Mouse (Mus musculus): Measurements from ENCODE around the gene Gjc1. TPM values are rescaled to one million over a fixed set of nuclear protein-coding genes. Genes with fewer than 3 reads are reported as not detected.

Gene Gjc1
- polyA plus RNA-seq, 1 experiment from 2014 or later, result 37.0 TPM

DNA sequence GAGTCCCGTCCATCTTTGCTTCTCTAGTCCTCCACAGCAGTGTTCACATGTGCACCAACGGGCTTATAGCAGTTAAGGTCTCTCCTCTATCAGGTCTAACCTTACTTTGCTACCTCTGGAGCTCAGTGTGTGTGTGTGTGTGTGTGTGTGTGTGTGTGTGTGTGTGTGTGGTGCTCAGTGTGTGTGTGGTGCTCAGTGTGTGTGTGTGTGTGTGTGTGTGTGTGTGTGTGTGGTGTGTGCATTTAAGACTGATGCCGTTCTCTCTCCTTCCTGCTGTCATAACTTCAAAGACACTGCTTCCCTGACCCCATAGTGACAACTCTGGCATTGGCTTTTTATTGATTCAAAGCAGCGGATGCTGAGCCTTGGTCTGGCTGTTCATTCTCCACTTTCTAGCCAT is 16.0 kb upstream of the Gjc1 start, which contains the start of gene Higd1b:
Gene Higd1b (plus strand): TSS at position 301 of the 400 bp plus-strand sequence.
- Histone ChIP-seq H3K27ac (ENCODE audit: low read length) (peak within 1 kb of the TSS; percentile 49), H3K36me3 (ENCODE audit: insufficient read depth, low read length) (peaks cover 8% of the 10 kb centered on the region; the same call in 1 of the 2 replicates), H3K4me3 (ENCODE audit: low read depth, low read length) (no peak within 1 kb of the TSS), H3K9me3 (ENCODE audit: low read length) (no peaks in the 10 kb centered on the region), H3K27me3 (replicated peaks; ENCODE audit: insufficient read depth, low read length) (no peaks in the 10 kb centered on the region), H3K9ac (replicated peaks; ENCODE audit: low read depth) (no peak within 1 kb of the TSS; the same call in 1 of the 2 replicates), H3K4me1 (ENCODE audit: insufficient read depth, low read depth, low read length) (no peaks in the 10 kb centered on the region), H3K4me2 (replicated peaks; ENCODE audit: low read depth, low read length) (0 out of 2 replicates have a peak within 1 kb of the TSS, but pooled peaks have one; percentile 3)
- ATAC-seq (0 out of 2 replicates have a peak, but pooled peaks have one; percentile 3), DNase-seq (ENCODE audit: low spot score) (peak; percentile 29)
- 54% methylated on average over 4 of the region's 4 CpGs for WGBS
- TF ChIP-seq CTCF (IDR thresholded peaks at IDR 0.05), result no peak
- TF ChIP-seq EP300 (IDR thresholded peaks at IDR 0.05), result no peak

DNA sequence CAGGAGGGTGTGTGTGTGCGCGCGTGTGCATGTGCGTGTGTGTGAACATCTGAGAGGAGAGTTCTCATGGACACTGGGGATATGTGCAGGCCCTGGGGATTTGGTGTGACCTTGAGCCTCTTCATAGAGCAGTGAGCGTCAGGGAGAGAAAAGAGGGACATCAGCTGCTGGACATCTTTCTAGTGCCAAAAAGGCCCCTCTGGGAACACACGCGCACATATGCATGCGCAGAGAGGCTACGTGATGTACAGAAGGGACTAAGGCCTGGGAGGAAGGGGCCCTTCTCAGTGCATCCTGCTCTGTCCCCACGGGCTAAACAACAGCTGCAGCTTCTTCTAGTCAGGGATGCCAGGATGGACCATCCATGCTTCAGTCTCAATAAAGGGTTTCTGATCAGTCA is 14.7 kb upstream of the Gjc1 start:
- Histone ChIP-seq H3K4me2 (replicated peaks; ENCODE audit: low read depth, low read length) (no peak overlapping the region), H3K9ac (replicated peaks; ENCODE audit: low read depth) (no peak overlapping the region), H3K4me3 (ENCODE audit: low read depth, low read length) (no peak overlapping the region), H3K27ac (ENCODE audit: low read length) (0 out of 2 replicates have a peak overlapping the region, but pooled peaks have one; percentile 3), H3K9me3 (ENCODE audit: low read length) (no peaks in the 10 kb centered on the region), H3K4me1 (ENCODE audit: insufficient read depth, low read depth, low read length) (no peaks in the 10 kb centered on the region), H3K36me3 (ENCODE audit: insufficient read depth, low read length) (peaks cover 8% of the 10 kb centered on the region; the same call in 1 of the 2 replicates), H3K27me3 (replicated peaks; ENCODE audit: insufficient read depth, low read length) (no peaks in the 10 kb centered on the region)
- no peak for TF ChIP-seq CTCF (IDR thresholded peaks at IDR 0.05)
- TF ChIP-seq EP300 (IDR thresholded peaks at IDR 0.05), result no peak
- ATAC-seq (peak; percentile 59), DNase-seq (ENCODE audit: low spot score) (peak; percentile 22)
- 72% methylated on average over 10 of the region's 10 CpGs for WGBS

DNA sequence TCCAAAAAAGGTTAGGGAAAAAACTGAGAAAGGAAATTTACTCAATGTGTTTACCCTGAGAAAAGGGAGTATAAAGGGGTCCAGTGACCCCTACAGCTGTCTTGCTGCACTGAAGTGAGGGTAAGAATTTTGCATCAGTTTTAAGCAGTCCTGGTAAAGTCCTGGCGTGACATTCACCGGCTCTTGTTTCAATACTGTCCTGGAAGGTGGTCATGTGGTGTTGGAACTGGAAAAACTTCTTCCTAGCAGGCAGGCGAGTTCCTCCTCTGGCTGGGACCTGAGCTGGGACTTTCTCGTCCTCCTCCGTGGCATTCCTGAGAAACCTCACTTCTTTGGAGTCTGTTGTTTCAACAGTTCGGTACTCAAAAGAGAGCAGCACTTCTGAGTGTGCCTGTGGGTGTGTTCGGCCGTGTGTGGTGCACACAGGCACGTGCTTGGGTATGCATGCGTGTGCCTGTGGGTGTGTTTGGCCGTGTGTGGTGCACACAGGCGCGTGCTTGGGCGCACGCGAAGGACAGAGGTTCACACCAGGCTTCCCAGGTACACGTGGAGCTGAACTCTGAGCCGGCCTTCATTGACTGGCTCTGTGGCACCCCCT is 13.3 kb upstream of the Gjc1 start:
- peak; percentile 52 for ATAC-seq
- H3K4me2 ChIP-seq (replicated peaks; ENCODE audit: low read depth, low read length), result 0 out of 2 replicates have a peak overlapping the region, but pooled peaks have one; percentile 5

DNA sequence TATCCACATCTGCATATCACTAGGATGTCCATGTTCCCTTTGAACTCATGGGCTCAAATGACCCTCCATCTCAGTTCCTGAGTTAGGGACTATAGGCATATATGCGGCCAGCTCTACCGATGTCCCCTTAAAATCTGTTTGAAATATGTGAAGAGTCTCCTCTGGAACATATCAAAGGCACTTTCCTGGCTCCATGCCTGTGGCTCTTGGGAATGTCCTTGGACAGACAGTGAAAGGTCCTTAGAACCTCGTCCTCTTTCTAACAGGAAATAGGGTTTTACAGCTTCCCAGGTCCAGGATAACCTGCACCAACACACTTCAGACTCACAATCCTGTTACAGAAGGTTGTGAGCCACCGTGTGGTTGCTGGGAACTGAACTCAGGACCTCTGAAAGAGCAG is 10.8 kb upstream of the Gjc1 start:
- H3K27ac ChIP-seq (ENCODE audit: low read length), result no peak overlapping the region
- H3K27me3 ChIP-seq (replicated peaks; ENCODE audit: insufficient read depth, low read length), result no peaks in the 10 kb centered on the region
- H3K36me3 ChIP-seq (ENCODE audit: insufficient read depth, low read length), result no peaks in the 10 kb centered on the region
- 49% methylated on average over 4 of the region's 4 CpGs for WGBS
- no peaks in the 10 kb centered on the region for H3K9me3 ChIP-seq (ENCODE audit: low read length)
- no peak for TF ChIP-seq CTCF (IDR thresholded peaks at IDR 0.05)
- no peak for TF ChIP-seq EP300 (IDR thresholded peaks at IDR 0.05)
- DNase-seq (ENCODE audit: low spot score) (no peak), ATAC-seq (no peak)
- no peak overlapping the region for H3K9ac ChIP-seq (replicated peaks; ENCODE audit: low read depth)
- no peaks in the 10 kb centered on the region for H3K4me1 ChIP-seq (ENCODE audit: insufficient read depth, low read depth, low read length)
- H3K4me3 ChIP-seq (ENCODE audit: low read depth, low read length), result no peak overlapping the region
- no peak overlapping the region for H3K4me2 ChIP-seq (replicated peaks; ENCODE audit: low read depth, low read length)

More for the DNA sequence above, 13.3 kb upstream of the Gjc1 start:
- DNase-seq (ENCODE audit: low spot score), result peak; percentile 42
- WGBS, result 49% methylated on average over 18 of the region's 18 CpGs
- no peaks in the 10 kb centered on the region for H3K9me3 ChIP-seq (ENCODE audit: low read length)
- no peaks in the 10 kb centered on the region for H3K4me1 ChIP-seq (ENCODE audit: insufficient read depth, low read depth, low read length)
- no peaks in the 10 kb centered on the region for H3K36me3 ChIP-seq (ENCODE audit: insufficient read depth, low read length)
- H3K9ac ChIP-seq (replicated peaks; ENCODE audit: low read depth), result no peak overlapping the region
- TF ChIP-seq EP300 (IDR thresholded peaks at IDR 0.05) (no peak), CTCF (IDR thresholded peaks at IDR 0.05) (no peak; the same call in 1 of the 2 replicates)
- no peaks in the 10 kb centered on the region for H3K27me3 ChIP-seq (replicated peaks; ENCODE audit: insufficient read depth, low read length)
- no peak overlapping the region for H3K4me3 ChIP-seq (ENCODE audit: low read depth, low read length)
- H3K27ac ChIP-seq (ENCODE audit: low read length), result 0 out of 2 replicates have a peak overlapping the region, but pooled peaks have one; percentile 14

DNA sequence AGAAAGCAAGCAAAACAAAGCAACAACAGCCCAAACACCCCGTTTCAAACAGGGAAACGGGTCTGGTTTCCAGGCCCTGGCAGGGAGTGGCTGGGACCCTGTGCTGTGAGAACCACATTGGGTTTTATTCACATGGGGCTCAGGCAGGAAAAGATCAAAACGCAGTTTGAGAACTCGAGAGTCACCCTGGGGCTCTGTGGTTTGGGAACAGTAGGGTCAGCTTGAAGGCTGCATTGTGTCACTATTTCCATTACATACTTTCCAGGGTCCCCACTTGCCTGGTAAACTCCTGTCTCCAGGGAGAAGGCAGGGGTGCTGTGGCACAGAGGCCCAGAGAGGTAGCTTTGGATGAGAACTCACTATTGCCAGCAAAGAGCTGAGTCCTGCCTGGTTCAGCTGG is 7.6 kb upstream of the Gjc1 start:
- 51% methylated on average over 4 of the region's 4 CpGs for WGBS
- no peaks in the 10 kb centered on the region for H3K36me3 ChIP-seq (ENCODE audit: insufficient read depth, low read length)
- no peaks in the 10 kb centered on the region for H3K9me3 ChIP-seq (ENCODE audit: low read length)
- DNase-seq (ENCODE audit: low spot score), result no peak
- no peak overlapping the region for H3K9ac ChIP-seq (replicated peaks; ENCODE audit: low read depth)
- no peak for TF ChIP-seq EP300 (IDR thresholded peaks at IDR 0.05)
- TF ChIP-seq CTCF (IDR thresholded peaks at IDR 0.05), result no peak
- H3K4me3 ChIP-seq (ENCODE audit: low read depth, low read length), result no peak overlapping the region
- ATAC-seq, result no peak
- no peaks in the 10 kb centered on the region for H3K4me1 ChIP-seq (ENCODE audit: insufficient read depth, low read depth, low read length)
- H3K27me3 ChIP-seq (replicated peaks; ENCODE audit: insufficient read depth, low read length), result no peaks in the 10 kb centered on the region
- H3K4me2 ChIP-seq (replicated peaks; ENCODE audit: low read depth, low read length), result no peak overlapping the region
- no peak overlapping the region for H3K27ac ChIP-seq (ENCODE audit: low read length)

DNA sequence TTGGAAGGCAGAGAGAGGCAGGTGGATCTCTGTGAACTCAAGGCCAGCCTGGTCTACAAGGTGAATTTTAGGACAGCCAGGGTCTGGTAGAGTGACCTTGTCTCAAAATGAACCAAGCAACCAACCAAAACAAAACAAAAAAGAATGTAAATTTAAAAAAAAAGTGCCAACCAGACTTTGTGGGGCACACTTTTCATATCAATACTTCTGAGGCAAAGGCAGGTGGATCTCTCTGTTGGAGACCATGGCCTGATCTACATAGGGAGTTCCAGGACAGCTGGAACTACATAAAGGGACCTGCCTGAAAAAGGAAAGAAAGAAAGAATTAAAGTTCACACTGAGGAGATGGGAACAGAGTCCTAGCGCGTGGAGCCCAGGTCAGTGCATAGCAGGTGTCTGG is 7.0 kb upstream of the Gjc1 start:
- Histone ChIP-seq H3K4me1 (ENCODE audit: insufficient read depth, low read depth, low read length) (no peaks in the 10 kb centered on the region), H3K4me2 (replicated peaks; ENCODE audit: low read depth, low read length) (no peak overlapping the region), H3K27me3 (replicated peaks; ENCODE audit: insufficient read depth, low read length) (no peaks in the 10 kb centered on the region), H3K9ac (replicated peaks; ENCODE audit: low read depth) (no peak overlapping the region), H3K27ac (ENCODE audit: low read length) (no peak overlapping the region), H3K36me3 (ENCODE audit: insufficient read depth, low read length) (no peaks in the 10 kb centered on the region), H3K4me3 (ENCODE audit: low read depth, low read length) (no peak overlapping the region), H3K9me3 (ENCODE audit: low read length) (no peaks in the 10 kb centered on the region)
- no peak for ATAC-seq
- DNase-seq (ENCODE audit: low spot score), result no peak
- TF ChIP-seq CTCF (IDR thresholded peaks at IDR 0.05), result no peak
- TF ChIP-seq EP300 (IDR thresholded peaks at IDR 0.05), result no peak
- 75% methylated on average over 2 of the region's 2 CpGs for WGBS
